Mouse (Mus musculus) olfactory bulb, adult 2 months (tissue): Measurements from ENCODE around the gene Ankrd44. TPM values are rescaled to one million over a fixed set of nuclear protein-coding genes. Genes with fewer than 3 reads are reported as not detected.

ENCODE experiments used
- H3K27ac ChIP-seq: fragments of 200-500 bp; 2 replicates; pipeline ENCODE4 v1.5.1; 2012; ENCODE audit warnings: low read depth, low read length; ENCODE audit not compliant: insufficient read depth
- H3K4me1 ChIP-seq: fragments of 200-500 bp; 2 replicates; pipeline ENCODE4 v1.6.1; 2012; ENCODE audit warnings: low read length; ENCODE audit not compliant: control insufficient read depth, insufficient read depth
- H3K4me3 ChIP-seq: fragments of 200-500 bp; 2 replicates; pipeline ENCODE4 v1.5.1; 2012; ENCODE audit warnings: mild to moderate bottlenecking, low read depth, low read length, moderate library complexity; ENCODE audit not compliant: insufficient read depth
- CTCF ChIP-seq: fragments of 200-500 bp; IDR thresholded peaks from 2 replicates; pipeline ENCODE4 v1.5.1; 2012; ENCODE audit warnings: low read depth, mild to moderate bottlenecking, low read length, moderate library complexity; ENCODE audit not compliant: insufficient read depth
- POLR2A ChIP-seq: fragments of 200-500 bp; IDR thresholded peaks from 2 replicates; pipeline ENCODE4 v1.6.1; 2012; ENCODE audit warnings: mild to moderate bottlenecking, low read depth, low read length, moderate library complexity; ENCODE audit not compliant: insufficient read depth
- WGBS: fragments of 180-500 bp; shearing (Covaris S2); methylation state at CpG from one replicate; pipeline ENCODE4 v1.1.7; 2018; 5-methylcytosine and 5-hydroxymethylcytosine counted together
- polyA plus RNA-seq: library from polyadenylated mRNA; stranded (reverse); fragments of >200 nt; gene quantifications from 2 replicates; pipeline ENCODE4 v1.2.4, GENCODE M21; 2012; ENCODE audit warnings: low replicate concordance; ENCODE audit not compliant: missing spikeins, insufficient read depth, insufficient read length

The Ankrd44 gene
- polyA plus RNA-seq, 1 experiment, result not detected

DNA sequence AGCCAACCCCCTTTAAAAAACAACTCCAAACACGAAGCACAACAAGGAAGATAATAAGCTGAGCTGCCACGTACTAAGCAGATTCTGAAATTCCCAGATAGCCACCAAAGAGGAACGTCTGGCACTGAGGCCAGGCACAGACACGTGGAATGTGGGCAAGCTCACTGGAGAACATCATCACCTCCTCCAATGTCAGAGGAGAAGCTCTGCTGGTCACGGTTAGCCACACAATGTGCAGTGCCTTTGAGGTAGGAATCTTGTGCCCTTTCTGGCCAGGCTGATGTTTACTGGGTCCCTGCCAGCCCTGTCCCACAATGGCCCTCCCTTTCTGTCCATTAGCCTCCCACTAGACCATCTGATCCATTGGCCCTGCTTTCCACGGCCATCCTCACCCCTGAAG, 149.1 kb downstream of the Ankrd44 start:
- no peak overlapping the region for H3K4me3 ChIP-seq
- peaks cover 3% of the 10 kb centered on the region; the same call in 1 of the 2 replicates for H3K4me1 ChIP-seq
- TF ChIP-seq POLR2A, result no peak
- TF ChIP-seq CTCF, result no peak
- WGBS, result 81% methylated on average over 6 of the region's 6 CpGs
- H3K27ac ChIP-seq, result no peak overlapping the region

DNA sequence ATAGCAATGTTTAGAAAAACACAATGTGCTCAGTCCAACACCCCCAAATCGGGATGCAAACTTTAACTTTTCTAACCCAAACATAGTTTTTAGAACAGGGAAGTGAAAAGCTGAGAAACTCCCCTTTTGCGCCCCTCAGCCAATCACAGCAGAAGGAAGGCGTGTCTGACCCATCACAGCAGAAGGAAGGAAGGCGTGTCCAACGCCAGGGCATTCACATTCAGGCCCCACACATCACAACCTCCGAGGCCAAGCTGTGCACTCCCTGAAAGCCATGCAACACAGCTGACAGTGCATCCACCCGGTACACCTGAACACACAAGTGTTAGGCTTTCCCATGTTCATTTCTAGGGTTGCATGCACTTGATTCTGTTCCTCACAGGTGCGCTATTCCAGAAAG, 150.1 kb downstream of the Ankrd44 start:
- no peak overlapping the region for H3K4me3 ChIP-seq
- H3K4me1 ChIP-seq, result peaks cover 3% of the 10 kb centered on the region; the same call in 1 of the 2 replicates
- 75% methylated on average over 8 of the region's 8 CpGs for WGBS
- H3K27ac ChIP-seq, result no peak overlapping the region
- TF ChIP-seq CTCF, result no peak

DNA sequence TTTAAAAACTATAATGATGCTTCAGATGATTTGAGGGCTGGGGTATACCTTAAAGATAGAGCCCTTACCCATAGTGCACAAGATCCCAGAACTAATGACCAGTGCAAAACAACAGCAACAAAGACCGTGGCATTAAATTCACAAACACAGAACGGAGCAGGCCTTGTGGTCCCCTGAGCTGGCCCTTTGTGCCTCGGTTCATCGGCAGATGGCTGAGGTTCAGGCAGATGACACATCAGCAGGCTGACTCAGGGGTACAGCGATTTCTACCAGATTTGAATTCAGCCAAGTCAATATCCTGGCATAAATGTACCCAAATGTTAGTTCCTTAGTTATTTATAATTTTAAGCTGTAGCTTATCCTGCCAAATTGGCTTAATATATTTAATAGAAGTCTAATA, 153.3 kb downstream of the Ankrd44 start:
- TF ChIP-seq CTCF, result no peak
- no peak overlapping the region for H3K4me3 ChIP-seq
- no peak overlapping the region for H3K27ac ChIP-seq
- 93% methylated on average over 5 of the region's 5 CpGs for WGBS
- H3K4me1 ChIP-seq, result peaks cover 2% of the 10 kb centered on the region; the same call in 1 of the 2 replicates

GRCm38 (mm10) chr1:54771471-54771870, 154.7 kb downstream of the Ankrd44 start:
- Histone ChIP-seq H3K4me1 (no peaks in the 10 kb centered on the region), H3K4me3 (no peak overlapping the region), H3K27ac (no peak overlapping the region)
- WGBS, result 97% methylated on average over 3 of the region's 3 CpGs
- TF ChIP-seq CTCF, result no peak
- TF ChIP-seq POLR2A, result no peak

- no peak overlapping the region for H3K27ac ChIP-seq
- WGBS, result 69% methylated on average over 3 of the region's 3 CpGs
- TF ChIP-seq CTCF (no peak), POLR2A (no peak)
- H3K4me1 ChIP-seq, result no peaks in the 10 kb centered on the region
- H3K4me3 ChIP-seq, result no peak overlapping the region
Measured at GRCm38 (mm10) chr1:54767221-54767620, 159.0 kb downstream of the Ankrd44 start.

DNA sequence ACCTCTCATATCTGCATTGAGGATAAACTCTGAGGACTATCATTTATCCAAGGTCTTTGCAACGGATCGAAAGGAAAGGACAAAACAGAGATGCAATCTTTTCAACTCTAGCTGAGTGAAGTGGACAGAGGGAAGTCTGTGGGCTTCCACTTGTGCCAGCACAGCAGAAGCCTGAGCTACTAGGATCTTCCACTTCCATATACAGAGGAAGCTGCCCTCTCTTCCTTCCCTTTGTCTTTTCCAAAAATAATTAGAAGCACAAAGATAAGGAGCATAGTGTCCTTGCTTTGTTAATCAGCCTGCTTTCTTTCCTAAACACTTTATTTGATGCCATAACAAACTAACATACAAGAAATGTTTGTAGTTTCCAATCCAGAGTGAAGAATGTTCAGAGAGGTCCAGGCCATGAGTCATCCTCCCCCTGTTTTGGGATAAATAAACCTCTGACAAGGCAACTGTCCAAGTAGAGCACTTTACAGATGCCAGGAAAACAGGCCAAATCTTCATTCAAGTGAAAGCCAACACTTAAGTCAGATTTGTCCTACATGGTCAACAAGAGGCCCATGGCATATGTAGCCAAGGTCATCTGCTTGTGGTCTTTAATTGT, 160.5 kb downstream of the Ankrd44 start:
- no peak overlapping the region for H3K4me3 ChIP-seq
- no peak overlapping the region for H3K27ac ChIP-seq
- WGBS, result 93% methylated on average over 2 of the region's 2 CpGs
- TF ChIP-seq CTCF (no peak), POLR2A (no peak)
- no peaks in the 10 kb centered on the region for H3K4me1 ChIP-seq

- H3K4me3 ChIP-seq, result no peak overlapping the region
- 69% methylated on average over 10 of the region's 10 CpGs for WGBS
- H3K27ac ChIP-seq, result no peak overlapping the region
- TF ChIP-seq CTCF (no peak), POLR2A (no peak)
- H3K4me1 ChIP-seq, result no peaks in the 10 kb centered on the region
Measured at GRCm38 (mm10) chr1:54762216-54762807, 163.9 kb downstream of the Ankrd44 start.

DNA sequence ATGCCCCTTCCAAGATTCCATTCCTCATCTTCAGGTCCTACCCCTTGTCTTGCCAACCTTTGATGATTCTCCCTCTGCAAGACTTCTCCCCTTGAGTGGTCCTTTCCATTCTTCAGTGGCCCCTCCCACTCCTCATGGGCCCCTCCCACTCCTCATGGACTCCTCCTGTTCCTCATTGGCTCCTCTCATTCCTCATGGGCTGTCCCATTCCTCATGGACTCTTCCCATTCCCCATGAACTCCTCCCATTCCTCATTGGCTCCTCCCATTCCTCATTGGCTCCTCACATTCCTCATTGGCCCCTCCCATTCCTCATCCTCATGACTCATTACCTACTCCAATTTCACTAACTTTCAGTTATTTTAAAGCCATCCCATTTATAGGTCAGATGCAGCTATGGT, 166.3 kb downstream of the Ankrd44 start:
- Histone ChIP-seq H3K4me3 (no peak overlapping the region), H3K27ac (no peak overlapping the region), H3K4me1 (no peaks in the 10 kb centered on the region)
- no peak for TF ChIP-seq CTCF
- no peak for TF ChIP-seq POLR2A

- 88% methylated on average over 3 of the region's 3 CpGs for WGBS
- no peak overlapping the region for H3K4me3 ChIP-seq
- no peak for TF ChIP-seq CTCF
Measured at GRCm38 (mm10) chr1:54757291-54757690, 168.9 kb downstream of the Ankrd44 start.

More at GRCm38 (mm10) chr1:54757291-54757690, 168.9 kb downstream of the Ankrd44 start:
- Histone ChIP-seq H3K27ac (no peak overlapping the region), H3K4me1 (no peaks in the 10 kb centered on the region)
